Mouse (Mus musculus) kidney, embryonic 16.5 days (tissue): ENCODE measurements around the gene Gm20388. TPM values are rescaled to one million over a fixed set of nuclear protein-coding genes. Genes with fewer than 3 reads are reported as not detected.

Source experiments
- ATAC-seq: fragments of 200-750 bp; cut with Nextera tagmentation; 2 replicates; pipeline ENCODE4 v1.8.0; 2017; ENCODE audit warnings: moderate TSS enrichment; ENCODE audit not compliant: low FRiP score, low TSS enrichment
- H3K27ac ChIP-seq: fragments of 300-500 bp; sonication (generic); 2 replicates; pipeline ENCODE4 v1.5.1; 2014; ENCODE audit warnings: low read length
- H3K27me3 ChIP-seq: fragments of 300-500 bp; sonication (generic); 2 replicates; pipeline ENCODE4 v1.6.1; 2014; ENCODE audit warnings: low read length, control low read depth, mixed read lengths; ENCODE audit not compliant: insufficient read depth
- H3K36me3 ChIP-seq: fragments of 300-500 bp; sonication (generic); 2 replicates; pipeline ENCODE4 v1.6.1; 2014; ENCODE audit warnings: low read length, control low read depth, mixed read lengths; ENCODE audit not compliant: insufficient read depth
- H3K4me1 ChIP-seq: fragments of 300-500 bp; sonication (generic); 2 replicates; pipeline ENCODE4 v1.6.1; 2014; ENCODE audit warnings: low read length, control low read depth, mixed read lengths; ENCODE audit not compliant: insufficient read depth
- H3K4me2 ChIP-seq: fragments of 300-500 bp; sonication (generic); replicated peaks from 2 replicates; pipeline ENCODE4 v1.6.1; 2014; ENCODE audit warnings: low read depth, low read length
- H3K4me3 ChIP-seq: fragments of 300-500 bp; sonication (generic); 2 replicates; pipeline ENCODE4 v1.5.1; 2014; ENCODE audit warnings: mild to moderate bottlenecking, low read length
- H3K9ac ChIP-seq: fragments of 300-500 bp; sonication (generic); replicated peaks from 2 replicates; pipeline ENCODE4 v1.6.1; 2014; ENCODE audit warnings: low read length
- H3K9me3 ChIP-seq: fragments of 300-500 bp; sonication (generic); 2 replicates; pipeline ENCODE4 v1.6.1; 2016; ENCODE audit warnings: low read length, control low read depth
- WGBS: fragments of 180-500 bp; shearing (Covaris S2); extraction: QIAGEN DNeasy Blood & Tissue Kit; methylation state at CpG from one replicate; pipeline ENCODE4 v1.1.7; 2014; 5-methylcytosine and 5-hydroxymethylcytosine counted together
- polyA plus RNA-seq: library from polyadenylated mRNA; unstranded; fragments of >200 nt; fragmentation: Nextera tagmentation; extraction: Ambion mirVana; gene quantifications from 2 replicates; pipeline ENCODE4 v1.2.1, GENCODE M21; 2015

Gm20388 gene
- polyA plus RNA-seq, 1 experiment from 2014 or later: 7.7 TPM

DNA sequence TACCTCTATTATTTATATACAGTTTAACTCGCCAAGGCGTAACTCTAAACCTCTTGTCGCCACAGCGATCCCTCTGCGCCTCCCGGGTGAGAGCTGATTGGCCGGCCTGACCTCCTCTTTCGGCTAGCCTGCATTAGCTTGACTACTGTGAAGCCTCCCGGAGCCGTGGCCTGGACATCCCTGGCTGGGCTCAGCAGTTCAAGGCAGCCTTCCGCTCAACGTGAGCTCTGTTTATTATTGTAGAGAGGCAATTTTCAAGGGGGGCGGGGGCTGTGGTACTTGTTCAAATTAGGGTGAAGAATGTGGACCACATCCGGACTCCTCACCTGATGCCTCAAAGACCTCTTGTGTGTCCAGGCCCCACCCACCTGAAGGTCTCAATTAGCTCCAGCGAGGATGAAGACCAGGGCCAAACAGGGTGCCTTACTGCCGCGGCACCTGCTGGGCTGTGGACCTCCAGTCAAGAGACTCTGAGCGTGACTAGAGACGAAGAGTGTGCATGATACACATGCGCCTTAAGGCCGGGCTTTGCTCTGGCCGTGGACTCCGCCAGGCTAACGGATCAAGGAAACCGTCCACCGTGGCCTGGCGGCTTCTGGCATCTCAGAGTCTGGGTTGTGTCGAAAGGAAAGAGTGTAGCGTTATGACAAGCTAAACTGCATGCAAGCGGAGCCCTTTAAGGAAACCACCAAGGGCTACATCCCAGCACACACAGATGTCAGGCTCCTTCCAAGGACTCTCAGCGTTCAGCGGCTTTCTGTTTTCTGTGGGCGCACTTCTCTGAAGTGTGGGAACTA lies 1309.7 kb downstream of the Gm20388 start:
- 31% methylated on average over 33 of the region's 33 CpGs for WGBS

DNA sequence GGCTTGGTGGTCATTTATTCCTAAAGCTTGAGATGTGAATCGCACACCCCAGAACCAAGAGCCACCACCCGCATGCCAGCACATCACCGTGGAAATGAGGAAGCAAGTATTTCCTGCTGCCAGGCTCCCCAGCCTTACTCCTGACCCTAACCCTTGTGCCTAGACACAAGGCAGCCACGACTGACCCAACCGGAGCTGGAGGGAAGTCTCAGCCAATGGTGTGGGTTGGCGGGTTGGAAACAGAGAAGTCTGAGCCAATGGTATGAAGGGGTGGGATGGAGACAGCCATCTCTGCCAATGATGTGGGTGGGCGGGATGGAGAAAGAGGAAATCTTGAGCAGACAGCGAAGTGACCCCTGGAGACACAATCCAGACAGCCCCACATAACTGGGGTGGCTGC lies 1314.1 kb downstream of the Gm20388 start:
- H3K36me3 ChIP-seq: no peaks in the 10 kb centered on the region
- whole genome bisulfite sequencing: 75% methylated on average over 8 of the region's 8 CpGs
- no peak overlapping the region for H3K27ac ChIP-seq
- no peaks in the 10 kb centered on the region for H3K9me3 ChIP-seq
- no peak overlapping the region for H3K4me2 ChIP-seq
- H3K4me1 ChIP-seq: peaks cover 22% of the 10 kb centered on the region
- ATAC-seq: no peak
- no peak overlapping the region for H3K4me3 ChIP-seq
- no peak overlapping the region for H3K9ac ChIP-seq
- 0 out of 2 replicates have a peak, but pooled peaks cover 3% of the 10 kb centered on the region for H3K27me3 ChIP-seq

More for the DNA sequence above, 1309.7 kb downstream of the Gm20388 start:
- peak; percentile 54; the same call in 1 of the 2 replicates for ATAC-seq
- peak overlapping the region; percentile 17; the same call in 1 of the 2 replicates for H3K4me2 ChIP-seq
- peak overlapping the region; percentile 4; the same call in 1 of the 2 replicates for H3K9ac ChIP-seq
- no peaks in the 10 kb centered on the region for H3K27me3 ChIP-seq
- H3K27ac ChIP-seq: peak overlapping the region; percentile 60
- no peaks in the 10 kb centered on the region for H3K9me3 ChIP-seq
- H3K4me3 ChIP-seq: no peak overlapping the region
- H3K36me3 ChIP-seq: no peaks in the 10 kb centered on the region
- H3K4me1 ChIP-seq: peaks cover 21% of the 10 kb centered on the region

- ATAC-seq: no peak
- 63% methylated on average over 18 of the region's 18 CpGs for WGBS
- peaks cover 15% of the 10 kb centered on the region for H3K4me1 ChIP-seq
- no peak overlapping the region for H3K4me2 ChIP-seq
- H3K27me3 ChIP-seq: 0 out of 2 replicates have a peak, but pooled peaks cover 3% of the 10 kb centered on the region
- no peak overlapping the region for H3K27ac ChIP-seq
- H3K9me3 ChIP-seq: no peaks in the 10 kb centered on the region
- H3K36me3 ChIP-seq: no peaks in the 10 kb centered on the region
- H3K9ac ChIP-seq: no peak overlapping the region
- H3K4me3 ChIP-seq: no peak overlapping the region
Observed at GRCm38 (mm10) chr8:121227756-121228155, 1317.1 kb downstream of the Gm20388 start.

DNA sequence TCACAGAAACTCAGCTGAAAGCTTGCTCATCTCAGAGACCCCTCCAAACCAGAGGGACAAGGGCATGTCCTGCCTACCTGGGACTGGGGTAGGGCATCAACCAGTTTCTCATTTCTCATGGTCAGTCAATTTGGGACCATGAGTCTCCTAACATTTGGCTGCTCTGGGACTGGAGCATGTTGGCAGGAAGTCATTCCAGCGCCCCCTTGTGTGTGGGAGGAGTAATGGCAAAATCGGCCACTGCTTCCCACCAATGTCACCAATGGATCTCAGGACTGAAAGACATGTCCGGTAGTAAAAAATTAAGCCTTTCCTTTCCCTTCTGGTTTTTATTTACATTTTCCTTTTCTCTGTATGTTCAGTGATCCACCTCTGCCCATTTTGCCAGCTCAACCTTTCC lies 1318.3 kb downstream of the Gm20388 start:
- Histone ChIP-seq H3K27ac (no peak overlapping the region), H3K27me3 (0 out of 2 replicates have a peak, but pooled peaks cover 3% of the 10 kb centered on the region), H3K4me2 (no peak overlapping the region), H3K9ac (no peak overlapping the region), H3K9me3 (no peaks in the 10 kb centered on the region), H3K36me3 (no peaks in the 10 kb centered on the region), H3K4me1 (peaks cover 15% of the 10 kb centered on the region), H3K4me3 (no peak overlapping the region)
- ATAC-seq: no peak
- 54% methylated on average over 3 of the region's 3 CpGs for WGBS

GRCm38 (mm10) chr8:121229550-121229949 lies 1318.9 kb downstream of the Gm20388 start:
- no peak; the same call in 1 of the 2 replicates for ATAC-seq
- H3K27ac ChIP-seq: no peak overlapping the region
- 0 out of 2 replicates have a peak, but pooled peaks cover 3% of the 10 kb centered on the region for H3K27me3 ChIP-seq
- H3K4me1 ChIP-seq: peaks cover 15% of the 10 kb centered on the region
- H3K9ac ChIP-seq: no peak overlapping the region
- WGBS: 28% methylated on average over 7 of the region's 7 CpGs
- no peak overlapping the region for H3K4me3 ChIP-seq
- no peaks in the 10 kb centered on the region for H3K9me3 ChIP-seq
- H3K36me3 ChIP-seq: no peaks in the 10 kb centered on the region
- no peak overlapping the region for H3K4me2 ChIP-seq

GRCm38 (mm10) chr8:121233196-121233595 lies 1322.6 kb downstream of the Gm20388 start:
- H3K9me3 ChIP-seq: no peaks in the 10 kb centered on the region
- H3K4me2 ChIP-seq: no peak overlapping the region
- H3K9ac ChIP-seq: no peak overlapping the region
- H3K4me1 ChIP-seq: peaks cover 9% of the 10 kb centered on the region
- no peak overlapping the region for H3K4me3 ChIP-seq
- no peak overlapping the region for H3K27ac ChIP-seq
- no peak for ATAC-seq
- WGBS: 46% methylated on average over 4 of the region's 4 CpGs
- no peaks in the 10 kb centered on the region for H3K27me3 ChIP-seq
- no peaks in the 10 kb centered on the region for H3K36me3 ChIP-seq

DNA sequence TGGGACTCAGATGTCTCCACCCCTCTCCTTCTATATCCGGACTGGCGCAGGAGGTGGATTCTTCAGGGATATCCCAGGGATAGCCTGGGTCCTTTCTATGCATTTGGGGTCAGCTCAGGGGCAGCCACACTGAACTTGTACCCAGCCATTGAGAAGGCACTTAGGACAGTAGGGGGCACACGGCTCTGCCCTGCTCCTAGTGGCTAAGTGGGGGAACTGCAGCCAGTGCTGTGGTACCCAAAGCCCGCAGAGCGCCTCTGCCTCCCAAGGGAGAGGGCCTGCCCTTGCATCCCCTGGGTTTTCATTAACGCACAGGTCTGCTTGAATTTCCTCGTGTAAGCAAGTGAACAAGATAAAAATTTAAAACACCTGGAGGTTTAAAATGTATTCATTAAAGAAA lies 1324.3 kb downstream of the Gm20388 start:
- WGBS: 71% methylated on average over 7 of the region's 7 CpGs
- no peak for ATAC-seq

GRCm38 (mm10) chr8:121239640-121240039 lies 1329.0 kb downstream of the Gm20388 start:
- WGBS: 68% methylated on average over 6 of the region's 6 CpGs

More for the DNA sequence above, 1324.3 kb downstream of the Gm20388 start:
- Histone ChIP-seq H3K4me3 (no peak overlapping the region), H3K4me1 (peaks cover 5% of the 10 kb centered on the region), H3K9ac (no peak overlapping the region), H3K27me3 (no peaks in the 10 kb centered on the region), H3K4me2 (no peak overlapping the region), H3K36me3 (no peaks in the 10 kb centered on the region), H3K27ac (no peak overlapping the region), H3K9me3 (no peaks in the 10 kb centered on the region)

GRCm38 (mm10) chr8:121241761-121242552 lies 1331.3 kb downstream of the Gm20388 start:
- Histone ChIP-seq H3K4me3 (no peak overlapping the region), H3K27me3 (no peaks in the 10 kb centered on the region), H3K4me2 (peak overlapping the region; percentile 13), H3K27ac (peak overlapping the region; percentile 92), H3K36me3 (no peaks in the 10 kb centered on the region), H3K9ac (peak overlapping the region; percentile 51), H3K4me1 (peaks cover 48% of the 10 kb centered on the region), H3K9me3 (no peaks in the 10 kb centered on the region)
- 6% methylated on average over 14 of the region's 14 CpGs for WGBS
- ATAC-seq: peak; percentile 91

More at GRCm38 (mm10) chr8:121239640-121240039, 1329.0 kb downstream of the Gm20388 start:
- H3K27ac ChIP-seq: peak overlapping the region; percentile 22; the same call in 1 of the 2 replicates
- no peaks in the 10 kb centered on the region for H3K27me3 ChIP-seq
- H3K4me1 ChIP-seq: peaks cover 44% of the 10 kb centered on the region
- H3K4me2 ChIP-seq: no peak overlapping the region
- no peak for ATAC-seq
- no peak overlapping the region for H3K9ac ChIP-seq
- no peak overlapping the region for H3K4me3 ChIP-seq
- H3K36me3 ChIP-seq: no peaks in the 10 kb centered on the region
- H3K9me3 ChIP-seq: no peaks in the 10 kb centered on the region
